Mouse (Mus musculus) forebrain, embryonic 13.5 days (tissue): ENCODE results near the gene BC035947. TPM values are rescaled to one million over a fixed set of nuclear protein-coding genes. Genes with fewer than 3 reads are reported as not detected.

ENCODE experiments used
- ATAC-seq: fragments of 200-750 bp; cut with Nextera tagmentation; 2 replicates; pipeline ENCODE4 v1.8.0; 2017
- H3K27ac ChIP-seq: fragments of 300-500 bp; sonication (generic); 2 replicates; pipeline ENCODE4 v1.5.1; 2015; ENCODE audit warnings: inconsistent platforms, mild to moderate bottlenecking, moderate library complexity
- H3K27me3 ChIP-seq: fragments of 300-500 bp; sonication (generic); 2 replicates; pipeline ENCODE4 v1.6.1; 2015; ENCODE audit warnings: mild to moderate bottlenecking, inconsistent platforms
- H3K36me3 ChIP-seq: fragments of 300-500 bp; sonication (generic); 2 replicates; pipeline ENCODE4 v1.6.1; 2015; ENCODE audit warnings: mild to moderate bottlenecking, inconsistent platforms; ENCODE audit not compliant: poor library complexity, severe bottlenecking
- H3K4me1 ChIP-seq: fragments of 300-500 bp; sonication (generic); 2 replicates; pipeline ENCODE4 v1.6.1; 2015; ENCODE audit warnings: inconsistent platforms
- H3K4me2 ChIP-seq: fragments of 300-500 bp; sonication (generic); 2 replicates; pipeline ENCODE4 v1.6.1; 2015; ENCODE audit warnings: inconsistent platforms, mild to moderate bottlenecking, moderate library complexity
- H3K4me3 ChIP-seq: fragments of 300-500 bp; sonication (generic); 2 replicates; pipeline ENCODE4 v1.5.1; 2015; ENCODE audit warnings: mild to moderate bottlenecking, inconsistent platforms
- H3K9ac ChIP-seq: fragments of 300-500 bp; sonication (generic); 2 replicates; pipeline ENCODE4 v1.6.1; 2015; ENCODE audit warnings: mild to moderate bottlenecking, inconsistent platforms
- H3K9me3 ChIP-seq: fragments of 300-500 bp; sonication (generic); replicated peaks from 2 replicates; pipeline ENCODE4 v1.6.1; 2016; ENCODE audit warnings: inconsistent platforms
- WGBS: fragments of 180-500 bp; shearing (Covaris S2); methylation state at CpG from one replicate; pipeline ENCODE4 v1.1.7; 2015; 5-methylcytosine and 5-hydroxymethylcytosine counted together
- polyA plus RNA-seq: library from polyadenylated mRNA; unstranded; fragments of >200 nt; fragmentation: Nextera tagmentation; extraction: Ambion mirVana; gene quantifications from 2 replicates; pipeline ENCODE4 v1.2.1, GENCODE M21; 2015

Gene BC035947
- polyA plus RNA-seq, 1 experiment from 2014 or later, result 0.12 TPM

GRCm38 (mm10) chr1:78488752-78489492 is 23.0 kb downstream of the BC035947 start, which contains the start of gene Farsb:
Gene Farsb (minus strand): TSS chr1:78488897.
- ATAC-seq, result peak; percentile 99
- peak within 1 kb of the TSS; percentile 89 for H3K9ac ChIP-seq
- H3K27me3 ChIP-seq, result peaks cover 8% of the 10 kb centered on the region; the same call in 1 of the 2 replicates
- no peaks in the 10 kb centered on the region for H3K36me3 ChIP-seq
- peak within 1 kb of the TSS; percentile 95 for H3K4me3 ChIP-seq
- no peaks in the 10 kb centered on the region for H3K9me3 ChIP-seq
- H3K4me2 ChIP-seq, result peak within 1 kb of the TSS; percentile 93
- peak within 1 kb of the TSS; percentile 38; the same call in 1 of the 2 replicates for H3K27ac ChIP-seq
- WGBS, result under 1% methylated on average over 31 of the region's 31 CpGs
- peaks cover 23% of the 10 kb centered on the region for H3K4me1 ChIP-seq

GRCm38 (mm10) chr1:78488427-78488751 is 23.6 kb downstream of the BC035947 start:
- peak overlapping the region; percentile 93 for H3K4me2 ChIP-seq
- peaks cover 23% of the 10 kb centered on the region for H3K4me1 ChIP-seq
- ATAC-seq, result no peak
- no peaks in the 10 kb centered on the region for H3K36me3 ChIP-seq
- whole genome bisulfite sequencing, result under 1% methylated on average over 28 of the region's 28 CpGs
- H3K4me3 ChIP-seq, result peak overlapping the region; percentile 95
- no peaks in the 10 kb centered on the region for H3K9me3 ChIP-seq
- peak overlapping the region; percentile 38; the same call in 1 of the 2 replicates for H3K27ac ChIP-seq
- peaks cover 8% of the 10 kb centered on the region; the same call in 1 of the 2 replicates for H3K27me3 ChIP-seq
- H3K9ac ChIP-seq, result peak overlapping the region; percentile 89

- Histone ChIP-seq H3K9me3 (no peaks in the 10 kb centered on the region), H3K4me2 (no peak overlapping the region), H3K4me1 (peaks cover 19% of the 10 kb centered on the region), H3K4me3 (no peak overlapping the region), H3K27me3 (no peaks in the 10 kb centered on the region), H3K36me3 (peaks cover 11% of the 10 kb centered on the region), H3K27ac (no peak overlapping the region), H3K9ac (no peak overlapping the region)
- 44% methylated on average over 2 of the region's 2 CpGs for WGBS
- no peak for ATAC-seq
These were observed 27.6 kb downstream of the BC035947 start for GRCm38 (mm10) chr1:78484361-78484760.

GRCm38 (mm10) chr1:78483430-78483829 is 28.5 kb downstream of the BC035947 start:
- WGBS, result 93% methylated on average over 3 of the region's 3 CpGs
- Histone ChIP-seq H3K36me3 (peaks cover 14% of the 10 kb centered on the region), H3K27ac (no peak overlapping the region), H3K9ac (no peak overlapping the region), H3K4me3 (no peak overlapping the region), H3K9me3 (no peaks in the 10 kb centered on the region), H3K4me2 (no peak overlapping the region), H3K4me1 (peaks cover 17% of the 10 kb centered on the region), H3K27me3 (no peaks in the 10 kb centered on the region)
- ATAC-seq, result no peak

GRCm38 (mm10) chr1:78472441-78472840 is 39.5 kb downstream of the BC035947 start:
- no peak for ATAC-seq
- no peak overlapping the region for H3K4me2 ChIP-seq
- no peaks in the 10 kb centered on the region for H3K27me3 ChIP-seq
- H3K4me3 ChIP-seq, result no peak overlapping the region
- no peak overlapping the region for H3K27ac ChIP-seq
- no peaks in the 10 kb centered on the region for H3K4me1 ChIP-seq
- no peak overlapping the region for H3K9ac ChIP-seq
- WGBS, result 93% methylated on average over 5 of the region's 5 CpGs
- H3K36me3 ChIP-seq, result peaks cover 50% of the 10 kb centered on the region
- H3K9me3 ChIP-seq, result no peaks in the 10 kb centered on the region

- Histone ChIP-seq H3K9ac (no peak overlapping the region), H3K4me1 (no peaks in the 10 kb centered on the region), H3K27ac (no peak overlapping the region), H3K27me3 (no peaks in the 10 kb centered on the region), H3K4me3 (no peak overlapping the region), H3K36me3 (peaks cover 71% of the 10 kb centered on the region), H3K9me3 (no peaks in the 10 kb centered on the region), H3K4me2 (no peak overlapping the region)
- ATAC-seq, result peak; percentile 33; the same call in 1 of the 2 replicates
- WGBS, result 27% methylated on average over 7 of the region's 7 CpGs
These were observed 57.3 kb downstream of the BC035947 start for GRCm38 (mm10) chr1:78454659-78455058.

- H3K4me2 ChIP-seq, result no peak overlapping the region
- ATAC-seq, result no peak
- H3K4me1 ChIP-seq, result peaks cover under 1% of the 10 kb centered on the region; the same call in 1 of the 2 replicates
- no peak overlapping the region for H3K27ac ChIP-seq
- no peak overlapping the region for H3K9ac ChIP-seq
- no peaks in the 10 kb centered on the region for H3K9me3 ChIP-seq
- H3K36me3 ChIP-seq, result peaks cover 66% of the 10 kb centered on the region
- H3K27me3 ChIP-seq, result no peaks in the 10 kb centered on the region
- WGBS, result 95% methylated on average over 8 of the region's 8 CpGs
- no peak overlapping the region for H3K4me3 ChIP-seq
These were observed 58.1 kb downstream of the BC035947 start for GRCm38 (mm10) chr1:78453886-78454285.

GRCm38 (mm10) chr1:78452544-78452943 is 59.4 kb downstream of the BC035947 start:
- Histone ChIP-seq H3K27me3 (no peaks in the 10 kb centered on the region), H3K9me3 (no peaks in the 10 kb centered on the region), H3K36me3 (peaks cover 62% of the 10 kb centered on the region), H3K9ac (no peak overlapping the region), H3K4me2 (no peak overlapping the region), H3K27ac (no peak overlapping the region), H3K4me3 (no peak overlapping the region), H3K4me1 (peaks cover 11% of the 10 kb centered on the region)
- no peak for ATAC-seq
- 87% methylated on average over 6 of the region's 6 CpGs for WGBS

- 64% methylated on average over 12 of the region's 12 CpGs for WGBS
- peaks cover 11% of the 10 kb centered on the region for H3K4me1 ChIP-seq
- H3K9me3 ChIP-seq, result no peaks in the 10 kb centered on the region
- H3K27me3 ChIP-seq, result no peaks in the 10 kb centered on the region
- ATAC-seq, result peak; percentile 54
- H3K9ac ChIP-seq, result no peak overlapping the region
- no peak overlapping the region for H3K4me3 ChIP-seq
- H3K4me2 ChIP-seq, result no peak overlapping the region
- peaks cover 59% of the 10 kb centered on the region for H3K36me3 ChIP-seq
- no peak overlapping the region for H3K27ac ChIP-seq
These were observed 60.7 kb downstream of the BC035947 start for GRCm38 (mm10) chr1:78451070-78451854.

- no peak overlapping the region for H3K27ac ChIP-seq
- H3K4me2 ChIP-seq, result no peak overlapping the region
- H3K4me3 ChIP-seq, result no peak overlapping the region
- 41% methylated on average over 1 of the region's 1 CpGs for WGBS
- no peaks in the 10 kb centered on the region for H3K27me3 ChIP-seq
- peaks cover 66% of the 10 kb centered on the region for H3K36me3 ChIP-seq
- H3K9me3 ChIP-seq, result no peaks in the 10 kb centered on the region
- peak; percentile 91 for ATAC-seq
- peaks cover 11% of the 10 kb centered on the region for H3K4me1 ChIP-seq
- no peak overlapping the region for H3K9ac ChIP-seq
These were observed 63.9 kb downstream of the BC035947 start for GRCm38 (mm10) chr1:78448091-78448490.
